Mouse (Mus musculus) midbrain, embryonic 11.5 days (tissue): ENCODE results near the gene Ptprj. TPM values are rescaled to one million over a fixed set of nuclear protein-coding genes. Genes with fewer than 3 reads are reported as not detected.
A peak's percentile ranks its signal among the peaks of the same experiment; 100 is the strongest.

ENCODE experiments used
- ATAC-seq: fragments of 200-750 bp; cut with Nextera tagmentation; 2 replicates; pipeline ENCODE4 v1.8.0; 2017; ENCODE audit warnings: moderate TSS enrichment, moderate library complexity; ENCODE audit not compliant: low FRiP score
- DNase-seq: peaks from one replicate; pipeline ENCODE4 v3.0.0; 2015; ENCODE audit warnings: low spot score; ENCODE audit errors: missing footprints
- H3K27ac ChIP-seq: fragments of 300-500 bp; sonication (generic); 2 replicates; pipeline ENCODE4 v1.5.1; 2014; ENCODE audit warnings: low read depth, low read length
- H3K27me3 ChIP-seq: fragments of 300-500 bp; sonication (generic); 2 replicates; pipeline ENCODE4 v1.6.1; 2014; ENCODE audit warnings: mild to moderate bottlenecking, low read length, moderate library complexity, mixed read lengths; ENCODE audit not compliant: control insufficient read depth, insufficient read depth
- H3K36me3 ChIP-seq: fragments of 300-500 bp; sonication (generic); 2 replicates; pipeline ENCODE4 v1.6.1; 2014; ENCODE audit warnings: mild to moderate bottlenecking, low read length, moderate library complexity, mixed read lengths; ENCODE audit not compliant: control insufficient read depth, insufficient read depth
- H3K4me1 ChIP-seq: fragments of 300-500 bp; sonication (generic); 2 replicates; pipeline ENCODE4 v1.6.1; 2014; ENCODE audit warnings: low read length; ENCODE audit not compliant: control insufficient read depth, insufficient read depth
- H3K4me2 ChIP-seq: fragments of 300-500 bp; sonication (generic); 2 replicates; pipeline ENCODE4 v1.6.1; 2014; ENCODE audit warnings: mild to moderate bottlenecking, moderate library complexity
- H3K4me3 ChIP-seq: fragments of 300-500 bp; sonication (generic); 2 replicates; pipeline ENCODE4 v1.5.1; 2014; ENCODE audit warnings: low read depth, low read length
- H3K9ac ChIP-seq: fragments of 300-500 bp; sonication (generic); 2 replicates; pipeline ENCODE4 v1.6.1; 2014; ENCODE audit warnings: low read length
- H3K9me3 ChIP-seq: fragments of 300-500 bp; sonication (generic); 2 replicates; pipeline ENCODE4 v1.6.1; 2016; ENCODE audit warnings: low read length; ENCODE audit not compliant: control insufficient read depth
- WGBS: fragments of 180-500 bp; shearing (Covaris S2); extraction: QIAGEN DNeasy Blood & Tissue Kit; methylation state at CpG from one replicate; pipeline ENCODE4 v1.1.7; 2014; 5-methylcytosine and 5-hydroxymethylcytosine counted together
- polyA plus RNA-seq: library from polyadenylated mRNA; unstranded; fragments of >200 nt; fragmentation: Nextera tagmentation; extraction: Ambion mirVana; gene quantifications from 2 replicates; pipeline ENCODE4 v1.2.1, GENCODE M21; 2014

The Ptprj gene
- polyA plus RNA-seq, 1 experiment from 2014 or later = 2.9 TPM

- WGBS = 96% methylated on average over 3 of the region's 3 CpGs
- Histone ChIP-seq H3K9ac (no peak overlapping the region), H3K9me3 (no peaks in the 10 kb centered on the region), H3K4me1 (peaks cover 3% of the 10 kb centered on the region; the same call in 1 of the 2 replicates), H3K4me3 (no peak overlapping the region), H3K27me3 (no peaks in the 10 kb centered on the region), H3K27ac (no peak overlapping the region), H3K36me3 (no peaks in the 10 kb centered on the region), H3K4me2 (no peak overlapping the region)
- DNase-seq (no peak), ATAC-seq (no peak)
These were observed 36.5 kb downstream of the Ptprj start for GRCm38 (mm10) chr2:90543989-90544388.

GRCm38 (mm10) chr2:90543106-90543702 lies 37.2 kb downstream of the Ptprj start:
- Histone ChIP-seq H3K9me3 (no peaks in the 10 kb centered on the region), H3K36me3 (no peaks in the 10 kb centered on the region), H3K27me3 (no peaks in the 10 kb centered on the region), H3K27ac (no peak overlapping the region), H3K4me2 (no peak overlapping the region), H3K9ac (no peak overlapping the region), H3K4me1 (peaks cover 3% of the 10 kb centered on the region; the same call in 1 of the 2 replicates), H3K4me3 (no peak overlapping the region)
- WGBS = 92% methylated on average over 6 of the region's 6 CpGs
- DNase-seq = no peak
- no peak for ATAC-seq

- Histone ChIP-seq H3K4me2 (no peak overlapping the region), H3K4me1 (peaks cover 3% of the 10 kb centered on the region; the same call in 1 of the 2 replicates), H3K36me3 (no peaks in the 10 kb centered on the region), H3K9ac (no peak overlapping the region), H3K4me3 (no peak overlapping the region), H3K9me3 (no peaks in the 10 kb centered on the region), H3K27ac (no peak overlapping the region), H3K27me3 (no peaks in the 10 kb centered on the region)
- WGBS = 93% methylated on average over 2 of the region's 2 CpGs
- DNase-seq (no peak), ATAC-seq (no peak)
These were observed 37.8 kb downstream of the Ptprj start for GRCm38 (mm10) chr2:90542656-90543055.

- no peak overlapping the region for H3K4me2 ChIP-seq
- no peaks in the 10 kb centered on the region for H3K36me3 ChIP-seq
- no peaks in the 10 kb centered on the region for H3K9me3 ChIP-seq
- DNase-seq (no peak), ATAC-seq (no peak)
- no peaks in the 10 kb centered on the region for H3K4me1 ChIP-seq
- H3K27ac ChIP-seq = no peak overlapping the region
- no peak overlapping the region for H3K4me3 ChIP-seq
- no peak overlapping the region for H3K9ac ChIP-seq
- no peaks in the 10 kb centered on the region for H3K27me3 ChIP-seq
- 69% methylated on average over 4 of the region's 4 CpGs for WGBS
These were observed 41.2 kb downstream of the Ptprj start for GRCm38 (mm10) chr2:90539206-90539605.

- Histone ChIP-seq H3K4me2 (no peak overlapping the region), H3K36me3 (no peaks in the 10 kb centered on the region), H3K4me3 (no peak overlapping the region), H3K9me3 (no peaks in the 10 kb centered on the region), H3K4me1 (no peaks in the 10 kb centered on the region), H3K27me3 (no peaks in the 10 kb centered on the region), H3K9ac (no peak overlapping the region), H3K27ac (no peak overlapping the region)
- DNase-seq (no peak), ATAC-seq (no peak)
- WGBS = 75% methylated on average over 4 of the region's 4 CpGs
These were observed 43.2 kb downstream of the Ptprj start for GRCm38 (mm10) chr2:90537244-90537643.

GRCm38 (mm10) chr2:90536555-90536954 lies 43.9 kb downstream of the Ptprj start:
- 63% methylated on average over 9 of the region's 9 CpGs for WGBS
- Histone ChIP-seq H3K9me3 (no peaks in the 10 kb centered on the region), H3K9ac (no peak overlapping the region), H3K27ac (no peak overlapping the region), H3K27me3 (no peaks in the 10 kb centered on the region), H3K36me3 (no peaks in the 10 kb centered on the region), H3K4me2 (no peak overlapping the region), H3K4me1 (no peaks in the 10 kb centered on the region), H3K4me3 (no peak overlapping the region)
- DNase-seq (no peak), ATAC-seq (no peak)

- 88% methylated on average over 6 of the region's 6 CpGs for WGBS
- no peak overlapping the region for H3K4me3 ChIP-seq
- H3K9ac ChIP-seq = no peak overlapping the region
- H3K36me3 ChIP-seq = no peaks in the 10 kb centered on the region
- no peaks in the 10 kb centered on the region for H3K9me3 ChIP-seq
- no peak for ATAC-seq
- H3K27ac ChIP-seq = no peak overlapping the region
- no peaks in the 10 kb centered on the region for H3K27me3 ChIP-seq
- DNase-seq = no peak
- no peak overlapping the region for H3K4me2 ChIP-seq
- H3K4me1 ChIP-seq = no peaks in the 10 kb centered on the region
These were observed 45.7 kb downstream of the Ptprj start for GRCm38 (mm10) chr2:90534751-90535150.

- no peak overlapping the region for H3K4me3 ChIP-seq
- H3K9me3 ChIP-seq = no peaks in the 10 kb centered on the region
- no peak for ATAC-seq
- H3K9ac ChIP-seq = no peak overlapping the region
- DNase-seq = peak; percentile 85
- H3K27me3 ChIP-seq = no peaks in the 10 kb centered on the region
- H3K4me1 ChIP-seq = no peaks in the 10 kb centered on the region
- no peak overlapping the region for H3K27ac ChIP-seq
- no peaks in the 10 kb centered on the region for H3K36me3 ChIP-seq
- H3K4me2 ChIP-seq = no peak overlapping the region
- 90% methylated on average over 7 of the region's 7 CpGs for WGBS
These were observed 46.5 kb downstream of the Ptprj start for GRCm38 (mm10) chr2:90533944-90534343.

- Histone ChIP-seq H3K4me2 (no peak overlapping the region), H3K9ac (no peak overlapping the region), H3K27me3 (no peaks in the 10 kb centered on the region), H3K4me1 (no peaks in the 10 kb centered on the region), H3K36me3 (no peaks in the 10 kb centered on the region), H3K4me3 (no peak overlapping the region), H3K9me3 (no peaks in the 10 kb centered on the region), H3K27ac (no peak overlapping the region)
- no peak for ATAC-seq
- 90% methylated on average over 5 of the region's 5 CpGs for WGBS
- DNase-seq = no peak
These were observed 48.4 kb downstream of the Ptprj start for GRCm38 (mm10) chr2:90532095-90532494.
